Mouse (Mus musculus) kidney, adult 8-10 months (tissue): Measurements from ENCODE around the gene Ugt1a10.
"Not testable (repeated sequence)": the region's sequence is repeated elsewhere in the genome, so short reads cannot be mapped to it uniquely, and the experiment has no call there.

ENCODE experiments used
- DNase-seq, 2 experiments: peaks; one replicate each; pipeline ENCODE4 v3.0.0; 2022

Gene Ugt1a10

GRCm38 (mm10) chr1:88098546-88098945 lies 43.4 kb downstream of the Ugt1a10 start:
- not testable (repeated sequence) for DNase-seq

- peak in 1 of 2 experiments; percentile 25 for DNase-seq
Measured at GRCm38 (mm10) chr1:88099691-88100090, 44.5 kb downstream of the Ugt1a10 start.

DNA sequence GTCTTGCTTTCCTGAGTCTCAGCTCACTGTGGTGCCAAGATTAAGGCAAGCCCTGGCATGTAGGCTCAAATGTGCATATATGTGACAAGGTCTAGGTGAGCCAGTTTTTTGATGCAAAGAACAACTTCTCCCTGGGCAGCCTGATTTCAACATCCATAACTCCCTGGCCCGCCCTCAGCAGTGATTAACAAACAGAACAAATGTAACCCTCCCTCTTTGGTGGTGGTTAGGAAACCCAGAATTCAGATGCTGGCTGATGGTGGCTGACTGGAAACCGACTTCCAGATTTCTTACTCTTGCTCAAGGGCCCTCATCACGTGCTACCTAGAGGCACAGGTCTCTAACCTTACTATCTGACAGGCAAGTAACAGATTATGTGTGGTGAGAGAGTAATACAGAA lies 47.8 kb downstream of the Ugt1a10 start, which contains the start of gene Ugt1a6b:
Gene Ugt1a6b (plus strand): TSS at position 234 of the 400 bp plus-strand sequence.
- not testable (repeated sequence) for DNase-seq

DNA sequence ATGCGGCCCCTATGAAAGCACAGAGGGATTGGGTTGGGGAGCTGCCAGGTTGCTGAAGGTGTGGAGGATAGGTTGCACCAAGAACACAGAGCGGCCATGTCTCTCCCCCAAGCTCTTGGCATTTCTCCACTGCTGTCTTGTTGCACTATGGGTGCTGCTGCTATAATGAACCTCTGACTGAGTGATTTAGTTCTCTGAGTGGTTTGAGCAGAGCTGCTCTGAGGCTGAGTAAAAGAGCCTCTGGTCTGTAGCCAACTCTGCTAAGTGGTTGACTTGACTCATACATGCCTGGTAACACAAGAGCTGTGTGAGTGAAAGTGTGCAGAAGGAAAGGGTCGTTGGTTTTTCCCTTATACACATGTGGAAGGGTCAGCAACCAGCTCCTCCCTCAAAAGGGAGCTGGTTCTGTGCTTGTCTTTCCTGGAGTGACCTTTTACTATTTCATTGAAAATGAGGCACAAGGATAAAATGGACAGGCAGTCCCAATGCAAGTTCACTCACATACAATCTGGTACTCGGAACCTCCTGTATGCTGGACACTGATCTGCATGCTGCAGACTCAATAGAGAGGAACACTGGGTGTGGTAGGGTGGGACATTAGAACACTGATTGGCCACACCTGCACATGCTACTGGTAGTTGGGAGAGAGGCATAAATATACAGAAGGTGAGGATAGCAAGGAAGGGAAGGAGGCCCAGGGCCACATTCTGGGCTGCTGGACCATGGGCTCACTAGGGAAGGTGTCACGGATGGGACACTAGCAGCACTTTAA lies 48.7 kb downstream of the Ugt1a10 start:
- not testable (repeated sequence) for DNase-seq

DNA sequence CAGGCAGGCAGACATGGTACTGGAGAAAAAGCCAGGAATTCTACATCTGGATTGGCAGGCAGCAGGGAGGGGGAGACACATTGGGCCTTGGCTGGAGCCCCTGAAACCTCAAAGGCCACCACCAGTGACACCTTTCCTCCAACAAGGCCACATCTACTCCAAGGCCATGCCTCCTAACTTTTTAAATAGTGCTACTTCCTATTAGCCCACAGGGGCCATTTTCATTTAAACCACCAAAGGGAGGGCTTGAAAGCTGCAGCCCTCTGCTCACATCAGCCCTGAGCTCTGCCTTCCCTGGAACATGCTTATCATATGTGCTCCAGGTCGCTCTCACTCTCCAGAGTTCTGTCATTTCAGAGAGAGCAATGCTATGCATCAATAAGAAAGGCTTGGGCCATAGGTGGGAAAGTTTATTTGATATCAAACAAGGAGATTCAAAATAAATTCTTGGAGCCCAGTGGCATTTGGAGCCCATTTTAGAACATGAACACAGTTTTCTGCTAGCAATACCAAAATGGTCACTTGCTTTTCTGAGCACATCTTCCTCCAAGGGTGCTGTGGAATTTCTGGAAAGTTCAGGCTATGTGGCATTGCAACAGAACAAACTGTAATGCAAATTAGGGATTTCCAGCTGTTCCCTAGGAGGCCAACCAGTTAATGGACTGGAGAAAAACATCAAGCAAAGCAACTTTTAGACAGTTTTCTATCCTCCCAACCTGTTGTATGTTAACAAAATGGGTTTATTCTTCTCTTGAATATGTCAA lies 49.7 kb downstream of the Ugt1a10 start:
- no peak for DNase-seq

- peak; percentile 68 to 74 for DNase-seq
Measured at GRCm38 (mm10) chr1:88105656-88106055, 50.5 kb downstream of the Ugt1a10 start.

- not testable (repeated sequence) for DNase-seq
Measured at GRCm38 (mm10) chr1:88109027-88109557, 53.9 kb downstream of the Ugt1a10 start.

GRCm38 (mm10) chr1:88109604-88110003 lies 54.4 kb downstream of the Ugt1a10 start:
- DNase-seq = not testable (repeated sequence)

- peak in 1 of 2 experiments; percentile 63 for DNase-seq
Measured at GRCm38 (mm10) chr1:88112769-88113168, 57.6 kb downstream of the Ugt1a10 start.

- DNase-seq = not testable (repeated sequence)
Measured at GRCm38 (mm10) chr1:88120550-88120949, 65.4 kb downstream of the Ugt1a10 start.

DNA sequence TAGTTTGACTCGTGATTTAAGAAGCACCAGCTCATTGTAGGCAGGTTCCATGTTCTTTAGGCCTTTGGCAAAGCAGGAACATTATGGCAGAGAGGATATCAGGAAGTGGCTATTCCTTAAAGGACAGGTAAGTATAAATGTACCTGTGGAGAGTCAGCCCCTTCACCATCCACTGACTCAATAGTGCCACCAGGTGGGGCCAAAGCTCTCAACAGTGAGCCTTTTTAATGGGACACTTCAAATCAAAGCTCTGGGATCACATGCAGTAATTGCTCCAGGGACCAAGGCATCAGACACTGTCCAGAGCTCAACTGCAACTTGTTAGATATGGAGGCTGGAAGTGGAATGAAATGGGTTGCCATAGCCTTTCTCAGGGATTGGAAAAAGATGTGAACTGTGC lies 66.3 kb downstream of the Ugt1a10 start:
- peak in 1 of 2 experiments; percentile 67 for DNase-seq

- not testable (repeated sequence) for DNase-seq
Measured at GRCm38 (mm10) chr1:88125827-88126360, 70.7 kb downstream of the Ugt1a10 start.

DNA sequence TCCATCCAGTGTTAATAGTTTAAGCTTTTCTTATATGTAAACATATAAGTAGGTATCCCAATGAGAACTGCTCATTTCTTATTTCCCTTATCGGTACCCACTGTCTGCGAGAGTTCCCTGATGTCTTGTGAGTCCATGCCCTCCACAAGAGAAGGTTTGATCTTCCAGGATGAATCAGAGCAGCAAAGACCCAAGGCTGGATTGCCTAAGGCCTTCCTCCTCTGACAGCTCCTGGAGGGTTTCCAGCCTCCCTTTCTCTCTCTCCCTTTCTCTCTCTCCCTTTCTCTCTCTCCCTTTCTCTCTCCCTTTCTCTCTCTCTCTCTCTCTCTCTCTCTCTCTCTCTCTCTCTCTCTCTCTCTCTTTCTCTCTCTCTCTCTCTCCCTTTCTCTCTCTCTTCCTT lies 73.9 kb downstream of the Ugt1a10 start:
- not testable (repeated sequence) for DNase-seq

DNA sequence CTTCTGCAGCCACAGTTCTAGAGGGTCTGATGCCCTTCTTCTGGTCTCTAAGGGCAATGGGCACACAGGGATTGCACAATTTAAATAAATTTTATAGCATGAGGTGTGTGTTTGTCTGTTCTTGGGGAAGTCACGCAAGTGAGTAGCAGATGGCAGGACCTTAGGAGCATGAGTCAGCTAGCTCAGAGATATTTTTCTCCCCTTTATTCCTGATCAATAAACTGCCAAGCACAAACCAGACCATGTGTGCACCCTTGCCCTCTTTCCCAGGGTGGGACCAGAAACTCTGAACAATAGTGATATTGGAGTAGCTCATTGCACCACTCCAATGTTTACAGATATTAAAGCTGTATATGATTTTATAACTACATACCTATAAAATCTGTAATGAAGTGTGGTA lies 75.0 kb downstream of the Ugt1a10 start:
- not testable (repeated sequence) for DNase-seq

DNA sequence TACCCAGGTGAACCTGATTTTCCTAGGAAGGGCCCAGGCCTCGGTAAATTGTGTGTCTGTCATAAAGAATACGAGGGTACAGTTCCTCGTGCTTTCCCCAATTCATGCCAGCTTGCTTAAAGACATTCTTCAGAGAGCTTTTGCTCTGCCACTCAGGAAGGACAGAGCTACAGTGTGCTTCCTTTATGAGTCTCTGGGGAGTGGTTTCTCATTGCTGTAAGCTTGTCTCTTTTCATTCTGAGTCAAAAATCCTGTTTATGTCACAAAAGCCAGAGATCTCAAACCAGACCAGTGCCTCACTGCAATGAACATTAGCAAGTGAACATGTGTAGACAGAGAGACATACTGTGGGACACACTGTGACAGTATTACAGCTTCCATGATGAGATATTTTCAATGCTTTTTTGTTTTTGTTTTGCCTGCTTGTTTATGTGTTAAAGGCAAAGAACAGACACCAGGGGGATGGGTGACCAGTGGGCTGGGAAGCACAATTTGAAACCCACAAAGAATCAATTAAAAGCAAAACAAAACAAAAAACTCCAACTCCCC lies 78.8 kb downstream of the Ugt1a10 start:
- no peak for DNase-seq

GRCm38 (mm10) chr1:88134457-88135011 lies 79.3 kb downstream of the Ugt1a10 start, which contains the start of gene Ugt1a6a:
Gene Ugt1a6a, plus strand, starts transcription at chr1:88134809.
- DNase-seq = peak in 1 of 2 experiments; percentile 23

DNA sequence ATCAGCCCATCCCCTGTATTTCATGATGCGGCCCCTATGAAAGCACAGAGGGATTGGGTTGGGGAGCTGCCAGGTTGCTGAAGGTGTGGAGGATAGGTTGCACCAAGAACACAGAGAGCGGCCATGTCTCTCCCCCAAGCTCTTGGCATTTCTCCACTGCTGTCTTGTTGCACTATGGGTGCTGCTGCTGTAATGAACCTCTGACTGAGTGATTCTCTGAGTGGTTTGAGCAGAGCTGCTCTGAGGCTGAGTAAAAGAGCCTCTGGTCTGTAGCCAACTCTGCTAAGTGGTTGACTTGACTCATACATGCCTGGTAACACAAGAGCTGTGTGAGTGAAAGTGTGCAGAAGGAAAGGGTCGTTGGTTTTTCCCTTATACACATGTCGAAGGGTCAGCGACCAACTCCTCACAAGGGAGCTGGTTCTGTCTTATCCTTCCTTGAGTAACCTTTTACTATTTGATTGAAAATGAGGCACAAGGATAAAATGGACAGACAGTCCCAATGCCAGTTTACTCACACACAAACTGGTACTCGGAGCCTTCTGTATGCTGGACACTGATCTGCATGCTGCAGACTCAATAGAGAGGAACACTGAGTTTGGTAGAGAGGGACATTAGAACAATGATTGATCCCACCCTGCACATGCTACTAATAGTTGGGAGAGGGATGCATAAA lies 80.2 kb downstream of the Ugt1a10 start:
- DNase-seq = not testable (repeated sequence)

GRCm38 (mm10) chr1:88136646-88137045 lies 81.5 kb downstream of the Ugt1a10 start:
- no peak for DNase-seq

- DNase-seq = no peak
Measured at GRCm38 (mm10) chr1:88137264-88137663, 82.1 kb downstream of the Ugt1a10 start.

GRCm38 (mm10) chr1:88138145-88138544 lies 83.0 kb downstream of the Ugt1a10 start:
- DNase-seq = no peak

DNA sequence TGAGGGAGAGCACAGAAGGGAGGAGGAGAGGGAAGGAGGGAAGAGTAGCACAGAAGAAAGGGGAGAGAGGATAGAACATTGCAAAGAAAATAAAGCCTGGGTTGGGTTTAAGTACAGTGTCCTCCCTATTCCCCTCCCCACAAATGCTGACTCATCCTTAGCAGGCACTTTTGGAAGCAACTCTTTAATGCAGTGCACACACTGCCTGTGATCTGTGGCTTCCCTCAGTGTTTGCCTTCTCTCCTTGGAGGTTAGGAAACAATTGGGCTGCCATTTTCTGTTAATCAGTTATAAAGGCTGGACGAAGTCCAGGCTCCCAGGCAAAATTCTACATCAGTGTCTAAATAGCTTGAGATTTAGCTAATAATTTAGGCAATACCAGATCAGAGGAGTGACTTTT lies 85.3 kb downstream of the Ugt1a10 start:
- DNase-seq = peak; percentile 79 to 82
